Mouse (Mus musculus) hindbrain, postnatal 0 days (tissue): ENCODE results near the gene Mgat4a. TPM values are rescaled to one million over a fixed set of nuclear protein-coding genes. Genes with fewer than 3 reads are reported as not detected.

Experiments
- ATAC-seq: fragments of 200-750 bp; cut with Nextera tagmentation; 2 replicates; pipeline ENCODE4 v1.8.0; 2017; ENCODE audit warnings: mild to moderate bottlenecking, moderate TSS enrichment, moderate library complexity
- DNase-seq: peaks from one replicate; pipeline ENCODE4 v3.0.0-alpha.2; 2015; ENCODE audit warnings: low spot score
- H3K27ac ChIP-seq: fragments of 300-500 bp; sonication (generic); 2 replicates; pipeline ENCODE4 v1.5.1; 2014; ENCODE audit warnings: mild to moderate bottlenecking
- H3K27me3 ChIP-seq: fragments of 300-500 bp; sonication (generic); 2 replicates; pipeline ENCODE4 v1.6.1; 2014; ENCODE audit warnings: low read length, mixed read lengths; ENCODE audit not compliant: insufficient read depth
- H3K36me3 ChIP-seq: fragments of 300-500 bp; sonication (generic); 2 replicates; pipeline ENCODE4 v1.6.1; 2014; ENCODE audit warnings: low read length, mixed read lengths; ENCODE audit not compliant: insufficient read depth
- H3K4me1 ChIP-seq: fragments of 300-500 bp; sonication (generic); 2 replicates; pipeline ENCODE4 v1.6.1; 2014; ENCODE audit warnings: antibody characterized with exemption, low read length, mixed read lengths; ENCODE audit not compliant: insufficient read depth
- H3K4me2 ChIP-seq: fragments of 300-500 bp; sonication (generic); 2 replicates; pipeline ENCODE4 v1.6.1; 2014; ENCODE audit warnings: low read depth, mild to moderate bottlenecking, low read length, moderate library complexity, mixed read lengths
- H3K4me3 ChIP-seq: fragments of 300-500 bp; sonication (generic); 2 replicates; pipeline ENCODE4 v1.5.1; 2014; ENCODE audit warnings: low read length
- H3K9ac ChIP-seq: fragments of 300-500 bp; sonication (generic); replicated peaks from 2 replicates; pipeline ENCODE4 v1.6.1; 2014; ENCODE audit warnings: mild to moderate bottlenecking, low read length, moderate library complexity, mixed read lengths
- H3K9me3 ChIP-seq: fragments of 300-500 bp; sonication (generic); 2 replicates; pipeline ENCODE4 v1.6.1; 2016; ENCODE audit warnings: low read length, mixed read lengths
- CTCF ChIP-seq: IDR thresholded peaks from 2 replicates; pipeline ENCODE4 v1.5.1; 2016; ENCODE audit warnings: antibody characterized with exemption, control low read depth, low read depth
- WGBS: fragments of 180-500 bp; shearing (Covaris S2); extraction: QIAGEN DNeasy Blood & Tissue Kit; methylation state at CpG from one replicate; pipeline ENCODE4 v1.1.7; 2014; 5-methylcytosine and 5-hydroxymethylcytosine counted together
- polyA plus RNA-seq: library from polyadenylated mRNA; unstranded; fragments of >200 nt; fragmentation: Nextera tagmentation; extraction: Ambion mirVana; gene quantifications from 2 replicates; pipeline ENCODE4 v1.2.1, GENCODE M21; 2015
- total RNA-seq: library from RNA; depleted of rRNA; stranded (reverse); fragments of >200 nt; gene quantifications from 2 replicates; pipeline ENCODE4 v1.2.3, GENCODE M21; 2014

Mgat4a gene
- total and polyA plus RNA-seq, 2 experiments from 2014 or later: 10.5 to 20.0 TPM

DNA sequence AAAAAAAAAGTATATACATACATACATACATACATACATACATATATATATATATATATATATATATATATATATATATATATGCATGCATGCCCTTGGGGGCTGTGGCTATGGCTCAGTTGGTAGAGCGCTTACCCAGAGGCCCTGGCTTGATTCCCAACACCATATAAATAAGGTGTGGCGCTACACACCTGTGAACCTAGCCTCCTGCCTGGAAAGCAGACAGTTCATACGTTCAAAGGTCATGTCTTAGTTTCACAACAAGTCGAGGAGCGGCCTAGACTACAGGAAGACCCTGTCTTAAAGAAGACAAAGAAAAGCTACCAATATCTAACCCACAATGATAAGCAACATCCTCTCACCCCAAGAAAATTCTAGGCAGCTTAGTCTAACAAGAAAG lies 18.7 kb downstream of the Mgat4a start:
- no peaks in the 10 kb centered on the region for H3K9me3 ChIP-seq
- no peaks in the 10 kb centered on the region for H3K4me1 ChIP-seq
- TF ChIP-seq CTCF: no peak
- no peak overlapping the region for H3K4me3 ChIP-seq
- H3K36me3 ChIP-seq: 0 out of 2 replicates have a peak, but pooled peaks cover 3% of the 10 kb centered on the region
- H3K4me2 ChIP-seq: no peak overlapping the region
- no peaks in the 10 kb centered on the region for H3K27me3 ChIP-seq
- no peak for ATAC-seq
- WGBS: 91% methylated on average over 5 of the region's 5 CpGs
- no peak overlapping the region for H3K27ac ChIP-seq
- no peak for DNase-seq
- no peak overlapping the region for H3K9ac ChIP-seq

DNA sequence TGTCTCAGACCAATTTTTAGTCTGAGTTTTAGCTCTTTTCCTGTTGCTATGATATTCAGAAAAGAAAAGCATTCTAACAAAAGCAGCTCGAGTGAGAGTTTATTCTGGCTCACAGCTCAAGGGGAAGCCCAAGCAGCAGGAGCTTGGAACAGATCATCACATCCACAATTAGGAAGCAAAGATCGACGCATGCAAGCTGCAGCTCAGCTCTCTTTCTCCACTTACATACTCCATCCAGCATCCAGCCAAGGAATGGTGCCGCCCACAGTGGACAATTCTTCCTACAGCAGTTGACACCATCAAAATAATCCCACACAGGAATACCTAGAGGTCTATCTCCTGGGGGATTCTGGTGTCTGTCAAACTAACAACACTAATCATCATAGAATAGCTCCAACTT lies 22.0 kb downstream of the Mgat4a start:
- Histone ChIP-seq H3K27ac (no peak overlapping the region), H3K4me3 (no peak overlapping the region), H3K4me2 (no peak overlapping the region), H3K4me1 (no peaks in the 10 kb centered on the region; the same call in 1 of the 2 replicates), H3K9ac (no peak overlapping the region), H3K36me3 (no peaks in the 10 kb centered on the region), H3K27me3 (no peaks in the 10 kb centered on the region), H3K9me3 (no peaks in the 10 kb centered on the region)
- WGBS: 60% methylated on average over 4 of the region's 4 CpGs
- TF ChIP-seq CTCF: no peak
- DNase-seq (no peak), ATAC-seq (no peak)

DNA sequence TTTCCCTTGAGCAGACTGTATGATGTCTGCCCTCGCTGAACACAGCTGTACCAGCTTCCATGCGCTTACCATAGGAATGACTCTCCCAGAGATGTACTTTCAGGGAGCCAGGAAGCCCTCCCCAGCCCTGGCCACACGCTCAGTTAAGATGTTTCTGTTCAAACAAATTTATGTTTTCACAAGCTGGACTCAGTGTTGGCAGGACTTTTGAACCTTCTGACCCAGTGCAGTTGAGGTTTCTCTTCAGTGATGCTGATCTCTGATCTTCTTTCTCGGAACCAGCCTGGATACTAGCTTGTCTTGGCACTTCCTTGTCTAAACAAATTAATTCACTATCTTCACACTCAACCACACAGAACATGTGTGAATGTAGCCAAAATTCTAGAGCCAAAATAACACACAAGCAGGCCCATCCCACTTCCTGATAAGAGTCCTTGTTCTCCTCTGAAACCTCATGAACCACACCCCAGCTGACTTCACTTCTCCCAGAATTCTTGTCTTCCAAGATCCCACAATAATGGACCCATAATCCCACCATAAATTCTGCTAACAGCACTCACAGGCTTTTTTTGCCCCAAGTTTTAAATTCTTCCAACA lies 22.6 kb downstream of the Mgat4a start:
- no peak overlapping the region for H3K27ac ChIP-seq
- H3K36me3 ChIP-seq: no peaks in the 10 kb centered on the region
- peaks cover 3% of the 10 kb centered on the region for H3K4me1 ChIP-seq
- DNase-seq (no peak), ATAC-seq (no peak)
- H3K9ac ChIP-seq: no peak overlapping the region
- no peaks in the 10 kb centered on the region for H3K9me3 ChIP-seq
- H3K27me3 ChIP-seq: no peaks in the 10 kb centered on the region
- H3K4me3 ChIP-seq: no peak overlapping the region
- 82% methylated on average over 4 of the region's 4 CpGs for WGBS
- TF ChIP-seq CTCF: no peak
- no peak overlapping the region for H3K4me2 ChIP-seq

DNA sequence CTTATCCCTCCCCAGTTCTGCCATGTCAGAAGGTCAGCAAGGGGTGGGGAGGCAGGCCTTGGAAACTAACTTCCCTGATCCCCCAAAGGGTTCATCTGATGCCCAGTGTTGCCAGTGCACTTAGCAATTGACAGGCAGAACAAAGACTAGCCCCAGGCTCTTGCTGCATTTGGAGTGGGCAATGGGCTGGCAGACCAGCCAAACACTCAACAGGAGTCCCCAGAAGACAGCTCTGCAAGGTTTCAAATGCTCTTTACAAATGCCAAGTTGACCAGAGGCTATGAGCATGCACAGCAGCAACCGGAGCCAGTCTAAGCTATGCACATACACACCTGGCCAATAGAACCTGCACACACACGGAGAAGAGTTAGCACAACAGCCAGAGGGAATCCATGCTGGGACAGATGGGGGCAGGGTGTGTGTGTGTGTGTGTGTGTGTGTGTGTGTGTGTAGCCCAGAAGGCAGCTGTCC lies 27.8 kb downstream of the Mgat4a start:
- WGBS: 26% methylated on average over 2 of the region's 2 CpGs
- TF ChIP-seq CTCF: no peak
- peak; percentile 76 for DNase-seq
- no peak overlapping the region for H3K4me3 ChIP-seq
- no peak overlapping the region for H3K4me2 ChIP-seq
- H3K27me3 ChIP-seq: no peaks in the 10 kb centered on the region
- peaks cover 20% of the 10 kb centered on the region for H3K4me1 ChIP-seq
- no peaks in the 10 kb centered on the region for H3K36me3 ChIP-seq
- peak overlapping the region; percentile 75 for H3K27ac ChIP-seq
- ATAC-seq: peak; percentile 71
- H3K9ac ChIP-seq: no peak overlapping the region
- H3K9me3 ChIP-seq: no peaks in the 10 kb centered on the region

DNA sequence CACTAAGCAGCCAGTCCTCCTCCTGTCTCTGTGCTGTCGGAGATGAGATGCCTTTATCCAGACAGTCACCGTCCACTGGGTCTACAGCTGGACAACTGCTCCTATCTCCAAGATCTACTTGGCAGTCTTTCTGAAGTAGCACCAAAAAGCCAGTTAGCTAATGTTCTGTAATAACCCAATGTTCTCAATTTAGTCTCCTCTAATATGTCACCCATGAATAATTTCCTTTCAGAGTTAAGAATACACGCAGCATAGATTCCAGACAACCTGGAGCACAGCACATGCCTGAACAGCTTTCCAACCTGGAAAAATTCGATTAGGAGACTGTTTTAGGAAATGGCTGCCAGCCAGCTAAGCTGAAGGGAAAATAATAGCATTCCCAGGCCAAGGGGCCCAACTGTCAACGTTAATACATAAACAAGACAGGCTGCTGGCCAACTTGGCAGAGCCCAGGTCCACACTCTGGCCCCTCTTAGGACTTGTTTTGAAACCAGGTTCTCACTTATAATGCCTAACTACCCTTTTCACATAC lies 28.6 kb downstream of the Mgat4a start:
- no peak overlapping the region for H3K4me3 ChIP-seq
- peak; percentile 82 for DNase-seq
- no peak overlapping the region; the same call in 1 of the 2 replicates for H3K9ac ChIP-seq
- no peaks in the 10 kb centered on the region for H3K36me3 ChIP-seq
- H3K27me3 ChIP-seq: no peaks in the 10 kb centered on the region
- H3K27ac ChIP-seq: peak overlapping the region; percentile 75
- no peaks in the 10 kb centered on the region for H3K9me3 ChIP-seq
- no peak for TF ChIP-seq CTCF
- peak; percentile 64 for ATAC-seq
- 12% methylated on average over 5 of the region's 5 CpGs for WGBS
- H3K4me1 ChIP-seq: peaks cover 20% of the 10 kb centered on the region
- 0 out of 2 replicates have a peak overlapping the region, but pooled peaks have one; percentile 8 for H3K4me2 ChIP-seq

DNA sequence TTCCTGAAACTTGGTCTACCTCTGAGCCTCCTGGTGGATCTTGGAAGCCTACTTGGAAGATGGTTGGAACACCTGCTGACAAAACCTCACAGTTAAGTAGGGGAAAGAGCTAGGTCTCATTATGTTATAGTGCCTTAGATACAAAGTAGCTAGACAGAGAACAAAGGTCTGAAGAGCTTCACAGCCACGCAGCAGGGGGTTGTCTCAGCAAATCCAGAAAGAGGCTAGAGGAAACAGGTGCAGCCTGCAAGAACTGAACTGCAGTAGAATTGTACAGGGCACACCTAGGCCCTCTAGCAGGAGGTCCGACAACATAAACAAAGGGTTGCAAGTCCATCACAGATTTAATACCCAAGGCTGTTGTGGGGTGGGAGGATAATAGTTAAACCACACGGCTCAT lies 30.6 kb downstream of the Mgat4a start:
- H3K36me3 ChIP-seq: no peaks in the 10 kb centered on the region
- WGBS: 87% methylated on average over 3 of the region's 3 CpGs
- no peak for ATAC-seq
- H3K4me3 ChIP-seq: no peak overlapping the region
- H3K4me2 ChIP-seq: no peak overlapping the region
- no peak overlapping the region for H3K27ac ChIP-seq
- peaks cover 20% of the 10 kb centered on the region for H3K4me1 ChIP-seq
- H3K9ac ChIP-seq: no peak overlapping the region
- no peak for DNase-seq
- H3K9me3 ChIP-seq: peaks cover 4% of the 10 kb centered on the region; the same call in 1 of the 2 replicates
- no peak for TF ChIP-seq CTCF
- H3K27me3 ChIP-seq: no peaks in the 10 kb centered on the region

DNA sequence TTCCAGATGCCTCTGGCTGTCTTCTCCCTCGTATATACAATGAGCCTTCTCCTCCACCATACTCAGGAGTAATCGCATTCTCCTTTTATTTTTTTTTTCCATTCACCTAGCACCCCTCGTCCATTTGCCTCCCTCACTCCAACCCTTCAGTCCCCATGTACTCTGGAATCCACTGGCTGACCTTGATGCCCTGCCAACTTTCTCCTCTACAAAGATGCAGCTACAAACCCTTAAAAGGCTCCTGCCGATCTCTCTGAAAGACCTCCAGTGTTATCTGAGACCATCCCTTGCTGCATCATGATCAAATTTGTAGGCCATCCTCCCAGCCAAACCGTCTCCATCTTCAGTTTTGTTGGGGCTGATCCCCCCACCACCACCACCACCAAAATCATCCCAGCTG lies 31.4 kb downstream of the Mgat4a start:
- no peak for TF ChIP-seq CTCF
- Histone ChIP-seq H3K27me3 (no peaks in the 10 kb centered on the region), H3K4me2 (no peak overlapping the region), H3K4me1 (peaks cover 20% of the 10 kb centered on the region), H3K36me3 (no peaks in the 10 kb centered on the region), H3K4me3 (no peak overlapping the region), H3K9me3 (peaks cover 4% of the 10 kb centered on the region; the same call in 1 of the 2 replicates), H3K9ac (no peak overlapping the region), H3K27ac (no peak overlapping the region)
- no peak for DNase-seq
- WGBS: 85% methylated on average over 5 of the region's 5 CpGs
- no peak for ATAC-seq
